Mouse (Mus musculus) intestine, embryonic 14.5 days (tissue): ENCODE data around the gene Usp45. TPM values are rescaled to one million over a fixed set of nuclear protein-coding genes. Genes with fewer than 3 reads are reported as not detected.

Experiments used
- ATAC-seq: fragments of 200-750 bp; cut with Nextera tagmentation; replicated peaks from 2 replicates; pipeline ENCODE4 v1.8.0; 2017; ENCODE audit warnings: low read depth, moderate number of reproducible peaks, moderate TSS enrichment, moderate library complexity; ENCODE audit not compliant: low FRiP score, low TSS enrichment
- DNase-seq: peaks from one replicate; pipeline ENCODE4 v3.0.0-alpha.2; 2018; ENCODE audit warnings: low spot score
- H3K27ac ChIP-seq: fragments of 300-500 bp; sonication (generic); 2 replicates; pipeline ENCODE4 v1.5.1; 2014; ENCODE audit warnings: low read depth, mild to moderate bottlenecking, control low read depth
- H3K27me3 ChIP-seq: fragments of 300-500 bp; sonication (generic); replicated peaks from 2 replicates; pipeline ENCODE4 v1.6.1; 2014; ENCODE audit warnings: low read length, control low read depth; ENCODE audit not compliant: control insufficient read depth, insufficient read depth
- H3K36me3 ChIP-seq: fragments of 300-500 bp; sonication (generic); 2 replicates; pipeline ENCODE4 v1.6.1; 2014; ENCODE audit warnings: low read length, control low read depth; ENCODE audit not compliant: control insufficient read depth, insufficient read depth
- H3K4me1 ChIP-seq: fragments of 300-500 bp; sonication (generic); replicated peaks from 2 replicates; pipeline ENCODE4 v1.6.1; 2014; ENCODE audit warnings: low read length, control low read depth, mixed read lengths; ENCODE audit not compliant: control insufficient read depth, insufficient read depth
- H3K4me2 ChIP-seq: fragments of 300-500 bp; sonication (generic); 2 replicates; pipeline ENCODE4 v1.6.1; 2014; ENCODE audit warnings: low read length
- H3K4me3 ChIP-seq: fragments of 300-500 bp; sonication (generic); 2 replicates; pipeline ENCODE4 v1.5.1; 2014; ENCODE audit warnings: low read depth, low read length, control low read depth, mixed read lengths
- H3K9ac ChIP-seq: fragments of 300-500 bp; sonication (generic); 2 replicates; pipeline ENCODE4 v1.6.1; 2014; ENCODE audit warnings: mild to moderate bottlenecking, low read length
- H3K9me3 ChIP-seq: fragments of 300-500 bp; sonication (generic); 2 replicates; pipeline ENCODE4 v1.6.1; 2016; ENCODE audit warnings: low read length, control low read depth; ENCODE audit not compliant: control insufficient read depth
- WGBS: fragments of 180-500 bp; shearing (Covaris S2); extraction: QIAGEN DNeasy Blood & Tissue Kit; methylation state at CpG from one replicate; pipeline ENCODE4 v1.1.7; 2014; 5-methylcytosine and 5-hydroxymethylcytosine counted together
- polyA plus RNA-seq: library from polyadenylated mRNA; unstranded; fragments of >200 nt; fragmentation: Nextera tagmentation; extraction: Ambion mirVana; gene quantifications from 2 replicates; pipeline ENCODE4 v1.2.1, GENCODE M21; 2014

Usp45 gene
- polyA plus RNA-seq, 1 experiment from 2014 or later = 9.9 TPM

- no peaks in the 10 kb centered on the region for H3K4me1 ChIP-seq
- no peak overlapping the region for H3K4me2 ChIP-seq
- no peak overlapping the region for H3K4me3 ChIP-seq
- H3K9me3 ChIP-seq = no peaks in the 10 kb centered on the region
- H3K36me3 ChIP-seq = peaks cover 6% of the 10 kb centered on the region; the same call in 1 of the 2 replicates
- ATAC-seq (no peak), DNase-seq (no peak)
- H3K27ac ChIP-seq = no peak overlapping the region
- no peak overlapping the region for H3K9ac ChIP-seq
- H3K27me3 ChIP-seq = no peaks in the 10 kb centered on the region
- WGBS = 63% methylated on average over 1 of the region's 1 CpGs
These were observed 8.1 kb upstream of the Usp45 start for GRCm38 (mm10) chr4:21758860-21759259.

- WGBS = 61% methylated on average over 9 of the region's 9 CpGs
- H3K4me2 ChIP-seq = no peak overlapping the region
- H3K9me3 ChIP-seq = no peaks in the 10 kb centered on the region
- no peak overlapping the region for H3K4me3 ChIP-seq
- H3K27me3 ChIP-seq = no peaks in the 10 kb centered on the region
- H3K4me1 ChIP-seq = no peaks in the 10 kb centered on the region
- DNase-seq (no peak), ATAC-seq (no peak)
- no peak overlapping the region for H3K27ac ChIP-seq
- H3K9ac ChIP-seq = no peak overlapping the region
- peaks cover 6% of the 10 kb centered on the region; the same call in 1 of the 2 replicates for H3K36me3 ChIP-seq
These were observed 5.4 kb upstream of the Usp45 start for GRCm38 (mm10) chr4:21761416-21762160.

DNA sequence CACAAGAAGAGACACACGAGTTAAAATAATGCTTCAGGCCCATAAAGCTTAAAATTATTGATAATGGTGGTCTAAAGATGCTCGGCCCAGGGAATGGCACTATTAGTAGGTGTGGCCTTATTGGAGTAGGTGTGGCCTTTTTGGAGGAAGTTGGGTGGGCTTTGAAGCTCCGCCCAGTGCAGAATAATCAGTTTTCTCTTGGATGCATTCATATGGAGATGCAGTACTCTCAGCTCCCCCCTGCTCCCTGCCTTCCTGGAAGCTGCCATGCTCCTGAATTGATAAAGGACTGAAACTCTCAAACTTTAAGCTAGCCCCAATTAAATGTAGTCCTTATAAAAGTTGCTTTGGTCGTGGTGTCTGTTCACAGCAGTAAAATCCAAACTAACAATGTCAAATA, 3.1 kb upstream of the Usp45 start:
- no peak overlapping the region for H3K4me2 ChIP-seq
- DNase-seq (no peak), ATAC-seq (no peak)
- H3K36me3 ChIP-seq = no peaks in the 10 kb centered on the region
- no peak overlapping the region for H3K9ac ChIP-seq
- 70% methylated on average over 4 of the region's 4 CpGs for WGBS
- H3K4me3 ChIP-seq = no peak overlapping the region
- H3K27me3 ChIP-seq = no peaks in the 10 kb centered on the region
- no peaks in the 10 kb centered on the region for H3K4me1 ChIP-seq
- H3K27ac ChIP-seq = no peak overlapping the region
- no peaks in the 10 kb centered on the region for H3K9me3 ChIP-seq

GRCm38 (mm10) chr4:21766171-21766862, 639 bp upstream of the Usp45 start:
- DNase-seq = no peak
- peak; percentile 26; the same call in 1 of the 2 replicates for ATAC-seq
- WGBS = 23% methylated on average over 14 of the region's 14 CpGs
- Histone ChIP-seq H3K4me3 (peak overlapping the region; percentile 63), H3K27me3 (no peaks in the 10 kb centered on the region), H3K4me2 (peak overlapping the region; percentile 89), H3K9me3 (no peaks in the 10 kb centered on the region), H3K4me1 (no peaks in the 10 kb centered on the region), H3K27ac (no peak overlapping the region), H3K9ac (peak overlapping the region; percentile 53), H3K36me3 (no peaks in the 10 kb centered on the region)

DNA sequence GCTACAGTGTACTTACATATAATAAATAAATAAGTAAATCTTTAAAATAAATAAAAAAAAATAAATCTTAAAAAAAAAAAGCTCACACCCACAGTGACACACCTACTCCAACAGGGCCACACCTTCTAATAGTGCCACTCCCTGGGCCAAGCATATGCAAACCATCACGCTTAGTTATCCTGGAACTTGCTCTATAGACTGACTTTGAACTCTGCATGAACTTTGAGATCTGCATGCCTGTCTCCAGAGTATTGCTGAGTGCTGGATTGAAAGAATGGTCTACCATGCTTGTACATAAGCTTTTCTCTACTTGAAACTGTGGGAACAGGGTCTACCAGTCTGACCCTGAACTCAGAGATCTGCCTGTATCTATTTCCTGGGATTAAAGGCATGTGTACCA, 4.1 kb downstream of the Usp45 start:
- WGBS = 78% methylated on average over 1 of the region's 1 CpGs
- H3K9ac ChIP-seq = no peak overlapping the region
- ATAC-seq = no peak

DNA sequence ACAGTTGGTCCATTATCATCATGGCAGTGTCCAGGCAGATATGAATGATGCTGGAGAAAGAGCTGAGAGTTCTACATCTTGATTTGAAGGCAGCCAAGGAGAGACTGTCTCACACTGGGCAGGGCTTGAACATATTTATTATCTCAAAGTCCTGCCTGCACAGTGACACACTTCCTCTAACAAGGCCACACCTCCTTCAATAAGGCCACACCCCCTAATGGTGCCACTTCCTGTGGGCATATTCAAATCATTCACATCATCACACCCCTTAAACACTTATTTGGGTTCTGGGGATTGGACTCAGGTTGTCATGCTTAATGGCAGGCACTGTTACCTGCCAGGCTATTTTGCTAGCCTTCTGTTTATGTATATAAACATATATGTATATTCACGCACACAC, 5.3 kb downstream of the Usp45 start:
- no peak overlapping the region for H3K4me3 ChIP-seq
- ATAC-seq (no peak), DNase-seq (no peak)
- H3K4me1 ChIP-seq = no peaks in the 10 kb centered on the region; the same call in 1 of the 2 replicates
- H3K27me3 ChIP-seq = no peaks in the 10 kb centered on the region
- H3K27ac ChIP-seq = no peak overlapping the region
- H3K36me3 ChIP-seq = no peaks in the 10 kb centered on the region
- H3K9me3 ChIP-seq = no peaks in the 10 kb centered on the region
- H3K4me2 ChIP-seq = no peak overlapping the region
- H3K9ac ChIP-seq = no peak overlapping the region
- 92% methylated on average over 1 of the region's 1 CpGs for WGBS

More for the DNA sequence above, 4.1 kb downstream of the Usp45 start:
- H3K36me3 ChIP-seq = no peaks in the 10 kb centered on the region
- no peaks in the 10 kb centered on the region for H3K9me3 ChIP-seq
- no peak overlapping the region for H3K27ac ChIP-seq
- H3K4me2 ChIP-seq = no peak overlapping the region
- H3K4me3 ChIP-seq = no peak overlapping the region
- H3K27me3 ChIP-seq = no peaks in the 10 kb centered on the region
- DNase-seq = no peak
- H3K4me1 ChIP-seq = no peaks in the 10 kb centered on the region

DNA sequence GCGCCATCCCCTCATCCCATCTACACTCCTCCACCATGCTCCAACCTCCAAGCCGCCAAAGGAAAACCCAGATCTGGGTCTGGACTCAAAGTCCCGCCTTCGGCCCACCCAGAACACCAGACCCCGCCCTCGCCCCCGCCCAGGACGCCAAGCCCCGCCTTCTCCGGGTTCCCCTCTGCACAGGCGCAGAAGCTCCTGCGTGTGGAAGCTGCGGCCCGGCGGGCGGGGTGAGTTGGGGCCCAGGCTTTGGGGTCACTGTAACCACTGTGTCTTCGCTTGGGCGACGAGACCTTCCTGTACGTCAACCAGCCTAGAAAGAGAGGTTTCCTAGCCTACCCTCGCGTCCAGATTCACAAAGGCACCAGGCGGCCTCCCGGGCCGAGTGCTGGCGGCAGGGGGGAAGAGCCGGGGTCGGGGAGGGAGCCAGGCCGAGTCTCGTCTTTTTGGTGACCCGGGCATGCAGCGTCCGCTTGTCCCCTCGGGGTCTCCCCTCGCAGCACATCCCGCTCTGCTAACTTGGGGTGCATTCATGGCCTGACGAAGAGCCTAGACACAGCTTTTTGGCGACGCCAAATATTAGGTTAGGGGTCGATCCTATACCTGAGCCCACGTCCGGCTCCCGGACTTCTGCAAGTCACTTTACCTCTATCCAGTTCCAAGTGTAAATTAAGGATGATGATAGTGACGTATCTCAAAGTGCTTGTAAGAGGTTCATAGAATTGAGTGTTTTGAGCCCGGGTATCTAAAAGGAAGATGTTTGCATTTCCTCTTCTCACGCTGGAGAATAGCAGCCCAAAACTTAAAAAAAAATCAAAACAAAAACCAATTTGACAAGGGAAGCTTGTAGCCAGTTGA, 9.4 kb downstream of the Usp45 start:
- Histone ChIP-seq H3K4me1 (peaks cover 2% of the 10 kb centered on the region; the same call in 1 of the 2 replicates), H3K27me3 (no peaks in the 10 kb centered on the region), H3K4me3 (peak overlapping the region; percentile 63), H3K27ac (0 out of 2 replicates have a peak overlapping the region, but pooled peaks have one; percentile 14), H3K9ac (peak overlapping the region; percentile 75), H3K4me2 (peak overlapping the region; percentile 76), H3K9me3 (no peaks in the 10 kb centered on the region), H3K36me3 (peaks cover 11% of the 10 kb centered on the region)
- peak; percentile 97 for ATAC-seq
- DNase-seq = peak; percentile 98
- WGBS = 0% methylated on average over 46 of the region's 46 CpGs

GRCm38 (mm10) chr4:21776946-21777265, 9.9 kb downstream of the Usp45 start:
- Histone ChIP-seq H3K4me2 (peak overlapping the region; percentile 76), H3K9me3 (no peaks in the 10 kb centered on the region), H3K27me3 (no peaks in the 10 kb centered on the region), H3K36me3 (peaks cover 17% of the 10 kb centered on the region), H3K27ac (no peak overlapping the region), H3K4me1 (peaks cover 2% of the 10 kb centered on the region; the same call in 1 of the 2 replicates), H3K9ac (peak overlapping the region; percentile 75), H3K4me3 (peak overlapping the region; percentile 63)
- DNase-seq (no peak), ATAC-seq (no peak)
- 5% methylated on average over 9 of the region's 9 CpGs for WGBS
